Mouse (Mus musculus) kidney, embryonic 16.5 days (tissue): ENCODE data around the gene Mre11a. TPM values are rescaled to one million over a fixed set of nuclear protein-coding genes. Genes with fewer than 3 reads are reported as not detected.

Experiments
- ATAC-seq: fragments of 200-750 bp; cut with Nextera tagmentation; 2 replicates; pipeline ENCODE4 v1.8.0; 2017; ENCODE audit warnings: moderate TSS enrichment; ENCODE audit not compliant: low FRiP score, low TSS enrichment
- H3K27ac ChIP-seq: fragments of 300-500 bp; sonication (generic); 2 replicates; pipeline ENCODE4 v1.5.1; 2014; ENCODE audit warnings: low read length
- H3K27me3 ChIP-seq: fragments of 300-500 bp; sonication (generic); 2 replicates; pipeline ENCODE4 v1.6.1; 2014; ENCODE audit warnings: low read length, control low read depth, mixed read lengths; ENCODE audit not compliant: insufficient read depth
- H3K36me3 ChIP-seq: fragments of 300-500 bp; sonication (generic); 2 replicates; pipeline ENCODE4 v1.6.1; 2014; ENCODE audit warnings: low read length, control low read depth, mixed read lengths; ENCODE audit not compliant: insufficient read depth
- H3K4me1 ChIP-seq: fragments of 300-500 bp; sonication (generic); 2 replicates; pipeline ENCODE4 v1.6.1; 2014; ENCODE audit warnings: low read length, control low read depth, mixed read lengths; ENCODE audit not compliant: insufficient read depth
- H3K4me2 ChIP-seq: fragments of 300-500 bp; sonication (generic); replicated peaks from 2 replicates; pipeline ENCODE4 v1.6.1; 2014; ENCODE audit warnings: low read depth, low read length
- H3K4me3 ChIP-seq: fragments of 300-500 bp; sonication (generic); 2 replicates; pipeline ENCODE4 v1.5.1; 2014; ENCODE audit warnings: mild to moderate bottlenecking, low read length
- H3K9ac ChIP-seq: fragments of 300-500 bp; sonication (generic); replicated peaks from 2 replicates; pipeline ENCODE4 v1.6.1; 2014; ENCODE audit warnings: low read length
- H3K9me3 ChIP-seq: fragments of 300-500 bp; sonication (generic); 2 replicates; pipeline ENCODE4 v1.6.1; 2016; ENCODE audit warnings: low read length, control low read depth
- WGBS: fragments of 180-500 bp; shearing (Covaris S2); extraction: QIAGEN DNeasy Blood & Tissue Kit; methylation state at CpG from one replicate; pipeline ENCODE4 v1.1.7; 2014; 5-methylcytosine and 5-hydroxymethylcytosine counted together
- polyA plus RNA-seq: library from polyadenylated mRNA; unstranded; fragments of >200 nt; fragmentation: Nextera tagmentation; extraction: Ambion mirVana; gene quantifications from 2 replicates; pipeline ENCODE4 v1.2.1, GENCODE M21; 2015

Mre11a gene
- polyA plus RNA-seq, 1 experiment from 2014 or later = 23.8 TPM

DNA sequence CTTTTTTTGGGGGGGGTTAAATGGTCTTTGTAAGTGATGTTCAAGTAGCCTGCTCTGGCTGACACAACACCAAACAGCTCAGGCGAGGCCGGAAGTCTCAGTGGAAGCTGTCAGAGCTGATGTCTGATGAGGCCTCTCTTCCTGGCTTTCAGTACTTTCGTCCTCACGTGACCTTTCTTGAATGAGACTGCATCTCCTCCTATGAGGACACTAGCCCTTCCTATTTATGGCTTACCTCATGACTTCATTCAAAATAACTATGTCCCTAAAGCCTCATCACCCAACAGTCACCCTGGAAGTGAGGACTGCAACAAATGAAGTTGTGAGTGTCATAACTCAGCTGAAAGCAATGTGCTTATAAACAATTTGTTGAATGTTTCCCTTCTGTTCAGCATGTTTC lies 100.2 kb downstream of the Mre11a start:
- no peak overlapping the region for H3K27ac ChIP-seq
- H3K9ac ChIP-seq = no peak overlapping the region
- H3K4me3 ChIP-seq = no peak overlapping the region
- H3K9me3 ChIP-seq = no peaks in the 10 kb centered on the region
- no peak for ATAC-seq
- no peak overlapping the region for H3K4me2 ChIP-seq
- 68% methylated on average over 4 of the region's 4 CpGs for WGBS
- no peaks in the 10 kb centered on the region for H3K36me3 ChIP-seq
- no peaks in the 10 kb centered on the region for H3K4me1 ChIP-seq
- H3K27me3 ChIP-seq = no peaks in the 10 kb centered on the region

DNA sequence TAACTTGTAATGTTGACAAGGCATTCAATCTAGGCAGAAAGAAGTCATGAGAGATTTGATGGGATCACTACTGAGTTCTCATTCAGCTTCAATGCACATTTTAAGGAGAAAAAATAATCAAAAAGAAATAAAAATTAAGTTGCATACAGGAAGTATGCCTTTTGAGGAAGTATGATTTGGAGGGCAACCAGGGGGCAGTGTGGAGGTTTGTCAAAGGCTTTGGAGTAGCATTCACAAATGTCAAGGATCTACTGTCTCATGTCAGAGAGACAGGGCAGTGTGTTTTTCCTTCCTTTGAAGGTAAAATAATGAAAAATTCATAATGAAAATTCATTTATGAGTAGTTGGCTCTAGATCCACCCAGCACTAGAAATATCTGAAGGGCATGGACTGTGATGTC lies 100.7 kb downstream of the Mre11a start:
- Histone ChIP-seq H3K4me3 (no peak overlapping the region), H3K4me1 (no peaks in the 10 kb centered on the region), H3K9me3 (no peaks in the 10 kb centered on the region), H3K4me2 (no peak overlapping the region), H3K27ac (no peak overlapping the region), H3K9ac (no peak overlapping the region), H3K36me3 (no peaks in the 10 kb centered on the region), H3K27me3 (no peaks in the 10 kb centered on the region)
- no peak for ATAC-seq

DNA sequence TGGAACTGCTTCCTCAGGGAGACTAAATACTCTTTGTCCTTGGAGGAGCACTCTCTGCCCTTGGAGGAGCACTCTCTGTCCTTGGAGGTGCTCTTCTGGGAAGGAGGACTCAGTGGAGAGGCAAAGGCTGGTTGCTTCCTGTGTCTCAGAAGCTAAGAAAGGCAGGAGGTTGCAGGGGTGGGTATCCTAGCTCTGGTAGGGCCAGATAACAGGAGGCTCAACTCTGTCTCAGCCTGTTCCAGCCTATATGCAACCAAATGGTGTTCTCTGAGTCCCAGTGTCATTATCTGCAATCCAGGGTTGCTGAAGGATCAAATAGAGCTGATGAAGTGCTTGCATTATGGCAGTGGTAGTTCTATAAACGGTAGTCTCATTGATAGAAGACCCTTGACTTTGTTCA lies 101.5 kb downstream of the Mre11a start:
- H3K27me3 ChIP-seq = no peaks in the 10 kb centered on the region
- no peak for ATAC-seq
- no peak overlapping the region for H3K4me3 ChIP-seq
- no peaks in the 10 kb centered on the region for H3K9me3 ChIP-seq
- H3K4me2 ChIP-seq = no peak overlapping the region
- no peak overlapping the region for H3K27ac ChIP-seq
- H3K36me3 ChIP-seq = no peaks in the 10 kb centered on the region
- no peaks in the 10 kb centered on the region for H3K4me1 ChIP-seq
- no peak overlapping the region for H3K9ac ChIP-seq
- WGBS = 68% methylated on average over 1 of the region's 1 CpGs

Other genes starting within 250 kb of the Mre11a start
- 21.3 and 21.9 TPM in 2 replicates for gene Amotl1, start 139.6 kb upstream of the Mre11a start, polyA plus RNA-seq
- gene Piwil4, start 43.9 kb upstream of the Mre11a start, polyA plus RNA-seq = 0.30 TPM in 1 of 2 replicates, not detected in the other
- 3.0 and 3.2 TPM in 2 replicates for gene Fut4, start 32.3 kb upstream of the Mre11a start, polyA plus RNA-seq
- gene 1700012B09Rik, start 13.6 kb upstream of the Mre11a start, polyA plus RNA-seq = not detected in 2 replicates
- gene Ankrd49, start 202 bp downstream of the Mre11a start, polyA plus RNA-seq = 40.3 and 40.5 TPM in 2 replicates
- 0.49 and 0.53 TPM in 2 replicates for gene Gpr83, start 75.6 kb downstream of the Mre11a start, polyA plus RNA-seq
- gene Izumo1r, start 119.3 kb downstream of the Mre11a start, polyA plus RNA-seq = not detected in 2 replicates